Mouse (Mus musculus) heart, postnatal 10 days (tissue): ENCODE results near the gene Rpl10l. TPM values are rescaled to one million over a fixed set of nuclear protein-coding genes. Genes with fewer than 3 reads are reported as not detected.

ENCODE experiments used
- DNase-seq, 2 experiments: peaks; one replicate each; pipeline ENCODE4 v3.0.0; 2021
- intact Hi-C: fragments of 180-260 bp; cut with DNase I; formaldehyde crosslinking; loops from one replicate; pipeline ENCODE4 v1.15.1; 2025
- total RNA-seq, 2 experiments: library from RNA; stranded (reverse); gene quantifications; 2 replicates each; pipeline ENCODE4 v1.2.3; 2021

Gene Rpl10l
- not detected for total RNA-seq

DNA sequence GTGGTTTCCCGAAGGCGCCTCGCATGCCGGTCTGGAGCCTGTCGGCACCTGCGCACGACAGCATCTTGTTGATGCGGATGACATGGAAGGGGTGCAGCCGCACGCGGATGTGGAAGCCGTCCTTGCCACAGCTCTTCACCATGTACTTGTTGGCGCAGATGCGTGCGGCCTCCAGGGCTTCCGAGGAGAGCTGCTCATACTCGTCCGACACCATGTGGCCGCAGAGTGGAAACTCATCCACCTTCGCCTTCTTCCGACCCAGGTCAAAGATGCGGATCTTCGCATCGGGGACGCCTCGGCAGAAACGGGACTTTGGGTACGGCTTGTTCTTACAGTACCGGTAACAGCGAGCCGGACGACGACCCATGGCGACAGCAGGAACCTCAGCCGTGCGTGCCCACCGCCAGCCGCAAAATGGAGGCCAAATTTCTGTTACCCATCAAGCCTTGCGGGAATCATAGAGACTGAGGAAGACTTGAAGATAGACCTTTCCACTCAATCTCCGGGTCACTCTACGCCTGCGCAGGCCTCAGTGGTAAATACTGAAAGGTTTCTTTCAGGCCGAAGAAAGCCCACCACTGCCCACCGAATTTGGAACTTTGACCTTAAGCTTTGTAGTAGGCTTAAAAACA, at the start of gene Rpl10l:
Gene Rpl10l, minus strand, starts transcription at position 411 of the 632 bp plus-strand sequence.
- DNase-seq, result no peak
- intact Hi-C loops, result no loop called here

DNA sequence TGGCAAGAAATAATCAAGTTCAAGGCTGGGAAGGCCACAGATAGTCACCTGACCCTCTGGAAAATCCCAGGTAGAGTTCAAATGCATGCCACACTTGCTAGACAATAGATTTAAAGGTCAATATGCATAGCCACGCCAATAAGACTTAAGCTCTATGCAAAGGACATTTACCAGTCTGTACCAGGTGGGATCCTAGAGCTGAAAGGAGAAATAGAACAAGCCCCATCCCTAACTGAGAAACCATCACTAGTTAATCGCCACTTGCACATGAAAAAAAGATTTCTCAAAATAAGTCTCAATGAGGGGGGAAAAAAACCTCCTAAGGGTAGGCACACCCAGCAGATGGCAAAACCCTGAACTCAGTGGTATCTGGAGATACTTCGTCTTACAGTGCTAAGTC, 8.3 kb downstream of the Rpl10l start:
- DNase-seq, result no peak
- intact Hi-C loops, result no loop called here

DNA sequence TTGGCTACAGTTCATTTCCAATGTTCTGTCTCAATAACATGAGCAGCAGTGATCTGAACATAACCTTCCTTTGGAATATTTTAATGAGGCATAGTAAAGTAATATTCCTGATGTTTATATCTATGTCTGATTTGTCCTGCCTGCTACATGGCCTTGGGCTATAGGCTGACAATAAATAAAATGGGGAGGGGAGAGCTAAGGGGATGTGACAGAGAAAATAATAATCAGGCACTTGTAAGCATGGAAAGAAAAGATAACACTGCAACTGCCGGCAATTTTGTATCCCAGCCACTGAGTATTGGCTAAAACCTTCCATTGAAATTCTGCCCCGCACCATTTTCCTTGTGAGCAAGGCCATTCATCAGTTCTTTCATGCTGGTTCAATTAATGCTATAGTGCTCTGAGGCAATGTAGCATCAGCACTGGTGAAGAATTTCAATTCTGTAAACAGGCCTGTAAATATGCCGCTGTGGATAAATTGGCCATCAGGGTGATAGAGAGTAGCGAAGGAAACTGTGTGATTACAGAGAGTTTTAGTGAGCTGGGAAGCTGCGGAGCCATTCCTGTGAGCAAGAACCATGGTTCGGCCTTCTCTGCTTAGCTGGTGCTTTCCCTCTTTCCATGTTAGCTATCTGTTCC, 38.6 kb downstream of the Rpl10l start:
- no peak for DNase-seq
- intact Hi-C loops, result no loop called here

DNA sequence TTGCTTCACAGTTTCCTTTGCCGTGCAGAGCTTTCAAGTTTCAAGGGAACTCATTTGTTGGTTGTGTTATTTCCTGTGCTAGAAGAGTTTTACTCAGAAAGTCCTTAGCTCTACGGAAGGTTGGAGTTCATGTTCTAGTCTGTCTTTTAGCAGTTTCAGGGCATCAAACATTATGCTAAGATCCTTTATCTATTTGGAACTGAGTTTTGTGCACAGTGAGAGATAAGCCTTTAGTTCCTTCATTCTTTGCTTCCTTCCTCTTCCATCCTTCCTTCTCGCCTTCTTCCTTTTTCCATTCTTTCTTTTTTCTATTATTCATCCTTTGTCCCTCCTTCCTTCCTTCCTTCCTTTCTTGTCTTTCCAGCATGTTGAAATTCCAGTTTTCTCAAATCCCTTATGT, 50.0 kb downstream of the Rpl10l start:
- intact Hi-C loops, result no loop called here
- DNase-seq, result no peak
